Mouse (Mus musculus) brown adipose tissue, adult 24 weeks (tissue): ENCODE results near the gene Aff1. TPM values are rescaled to one million over a fixed set of nuclear protein-coding genes. Genes with fewer than 3 reads are reported as not detected.

Source experiments
- H3K27ac ChIP-seq: fragments of 200-500 bp; replicated peaks from 2 replicates; pipeline ENCODE4 v1.5.1; 2012; ENCODE audit warnings: low read depth, mild to moderate bottlenecking, low read length
- H3K4me1 ChIP-seq: fragments of 200-500 bp; 2 replicates; pipeline ENCODE4 v1.6.1; 2012; ENCODE audit warnings: low read length, mixed read lengths; ENCODE audit not compliant: control insufficient read depth, insufficient read depth, insufficient read length
- H3K4me3 ChIP-seq: fragments of 200-500 bp; 2 replicates; pipeline ENCODE4 v1.5.1; 2012; ENCODE audit warnings: low read depth, mild to moderate bottlenecking, low read length, moderate library complexity; ENCODE audit not compliant: insufficient read depth
- polyA plus RNA-seq: library from polyadenylated mRNA; stranded (reverse); fragments of >200 nt; gene quantifications from 2 replicates; pipeline ENCODE4 v1.2.4, GENCODE M21; 2012; ENCODE audit not compliant: missing spikeins, insufficient read depth, insufficient read length

Gene Aff1
- polyA plus RNA-seq, 1 experiment: 8.8 TPM

- Histone ChIP-seq H3K4me1 (peaks cover 30% of the 10 kb centered on the region), H3K27ac (no peak overlapping the region), H3K4me3 (no peak overlapping the region)
Measured at GRCm38 (mm10) chr5:103777446-103777845, 85.3 kb downstream of the Aff1 start.

- H3K4me1 ChIP-seq: peaks cover 30% of the 10 kb centered on the region
- peak overlapping the region; percentile 10; the same call in 1 of the 2 replicates for H3K27ac ChIP-seq
- peak overlapping the region; percentile 35 for H3K4me3 ChIP-seq
Measured at GRCm38 (mm10) chr5:103778314-103779117, 86.3 kb downstream of the Aff1 start.

GRCm38 (mm10) chr5:103779836-103780235, 87.7 kb downstream of the Aff1 start:
- Histone ChIP-seq H3K4me1 (peaks cover 22% of the 10 kb centered on the region), H3K27ac (no peak overlapping the region), H3K4me3 (no peak overlapping the region)

- H3K27ac ChIP-seq: no peak overlapping the region
- H3K4me1 ChIP-seq: peaks cover 18% of the 10 kb centered on the region
- no peak overlapping the region for H3K4me3 ChIP-seq
Measured at GRCm38 (mm10) chr5:103780266-103780665, 88.1 kb downstream of the Aff1 start.

- Histone ChIP-seq H3K4me1 (peaks cover 13% of the 10 kb centered on the region), H3K27ac (no peak overlapping the region)
Measured at GRCm38 (mm10) chr5:103780836-103781235, 88.7 kb downstream of the Aff1 start.

GRCm38 (mm10) chr5:103783086-103783668, 91.0 kb downstream of the Aff1 start:
- Histone ChIP-seq H3K27ac (no peak overlapping the region), H3K4me3 (no peak overlapping the region), H3K4me1 (peaks cover 18% of the 10 kb centered on the region)

More at GRCm38 (mm10) chr5:103780836-103781235, 88.7 kb downstream of the Aff1 start:
- H3K4me3 ChIP-seq: no peak overlapping the region

GRCm38 (mm10) chr5:103786096-103786495, 93.9 kb downstream of the Aff1 start:
- H3K4me3 ChIP-seq: no peak overlapping the region
- H3K27ac ChIP-seq: peak overlapping the region; percentile 24; the same call in 1 of the 2 replicates
- H3K4me1 ChIP-seq: peaks cover 25% of the 10 kb centered on the region; the same call in 1 of the 2 replicates

- Histone ChIP-seq H3K27ac (peak overlapping the region; percentile 58; the same call in 1 of the 2 replicates), H3K4me1 (peaks cover 25% of the 10 kb centered on the region; the same call in 1 of the 2 replicates), H3K4me3 (no peak overlapping the region)
Measured at GRCm38 (mm10) chr5:103788476-103788875, 96.3 kb downstream of the Aff1 start.

- H3K27ac ChIP-seq: peak overlapping the region; percentile 58; the same call in 1 of the 2 replicates
- no peak overlapping the region for H3K4me3 ChIP-seq
- H3K4me1 ChIP-seq: peaks cover 25% of the 10 kb centered on the region; the same call in 1 of the 2 replicates
Measured at GRCm38 (mm10) chr5:103788976-103789375, 96.8 kb downstream of the Aff1 start.

- H3K4me3 ChIP-seq: no peak overlapping the region
- peak overlapping the region; percentile 58 for H3K27ac ChIP-seq
- H3K4me1 ChIP-seq: peaks cover 27% of the 10 kb centered on the region
Measured at GRCm38 (mm10) chr5:103789619-103790116, 97.5 kb downstream of the Aff1 start.

- H3K27ac ChIP-seq: no peak overlapping the region
- H3K4me3 ChIP-seq: no peak overlapping the region
- H3K4me1 ChIP-seq: peaks cover 26% of the 10 kb centered on the region
Measured at GRCm38 (mm10) chr5:103791741-103792140, 99.6 kb downstream of the Aff1 start.

- Histone ChIP-seq H3K4me3 (no peak overlapping the region), H3K4me1 (peaks cover 26% of the 10 kb centered on the region), H3K27ac (no peak overlapping the region)
Measured at GRCm38 (mm10) chr5:103795121-103795520, 102.9 kb downstream of the Aff1 start.

- Histone ChIP-seq H3K27ac (no peak overlapping the region), H3K4me1 (peaks cover 24% of the 10 kb centered on the region), H3K4me3 (no peak overlapping the region)
Measured at GRCm38 (mm10) chr5:103796035-103796434, 103.9 kb downstream of the Aff1 start.

GRCm38 (mm10) chr5:103797774-103798173, 105.6 kb downstream of the Aff1 start:
- Histone ChIP-seq H3K27ac (no peak overlapping the region), H3K4me3 (no peak overlapping the region), H3K4me1 (peaks cover 24% of the 10 kb centered on the region)

- peaks cover 29% of the 10 kb centered on the region for H3K4me1 ChIP-seq
- H3K27ac ChIP-seq: no peak overlapping the region
Measured at GRCm38 (mm10) chr5:103799438-103799837, 107.3 kb downstream of the Aff1 start.

More at GRCm38 (mm10) chr5:103799438-103799837, 107.3 kb downstream of the Aff1 start:
- no peak overlapping the region for H3K4me3 ChIP-seq
